Mouse (Mus musculus) liver, postnatal 0 days (tissue): ENCODE data around the gene Kbtbd2. TPM values are rescaled to one million over a fixed set of nuclear protein-coding genes. Genes with fewer than 3 reads are reported as not detected.

Experiments used
- ATAC-seq: fragments of 200-750 bp; cut with Nextera tagmentation; 2 replicates; pipeline ENCODE4 v1.8.0; 2017; ENCODE audit warnings: mild to moderate bottlenecking, moderate library complexity
- DNase-seq: peaks from one replicate; pipeline ENCODE4 v3.0.0-alpha.2; 2016
- H3K27ac ChIP-seq: fragments of 300-500 bp; sonication (generic); 2 replicates; pipeline ENCODE4 v1.5.1; 2014; ENCODE audit warnings: antibody characterized with exemption, moderate library complexity, mild to moderate bottlenecking, low read depth
- H3K27me3 ChIP-seq: fragments of 300-500 bp; sonication (generic); 2 replicates; pipeline ENCODE4 v1.6.1; 2014; ENCODE audit warnings: low read length, control low read depth, mixed read lengths; ENCODE audit not compliant: insufficient read depth
- H3K36me3 ChIP-seq: fragments of 300-500 bp; sonication (generic); replicated peaks from 2 replicates; pipeline ENCODE4 v1.6.1; 2014; ENCODE audit warnings: mild to moderate bottlenecking, control low read depth, low read length, moderate library complexity, mixed read lengths; ENCODE audit not compliant: insufficient read depth
- H3K4me1 ChIP-seq: fragments of 300-500 bp; sonication (generic); 2 replicates; pipeline ENCODE4 v1.6.1; 2014; ENCODE audit warnings: antibody characterized with exemption, mild to moderate bottlenecking, control low read depth; ENCODE audit not compliant: insufficient read depth
- H3K4me2 ChIP-seq: fragments of 300-500 bp; sonication (generic); 2 replicates; pipeline ENCODE4 v1.6.1; 2014; ENCODE audit warnings: low read depth, mild to moderate bottlenecking, low read length, moderate library complexity, mixed read lengths
- H3K4me3 ChIP-seq: fragments of 300-500 bp; sonication (generic); 2 replicates; pipeline ENCODE4 v1.5.1; 2014; ENCODE audit warnings: low read depth, low read length
- H3K9ac ChIP-seq: fragments of 300-500 bp; sonication (generic); replicated peaks from 2 replicates; pipeline ENCODE4 v1.6.1; 2014; ENCODE audit warnings: mild to moderate bottlenecking, moderate library complexity
- H3K9me3 ChIP-seq: fragments of 300-500 bp; sonication (generic); 2 replicates; pipeline ENCODE4 v1.6.1; 2016; ENCODE audit warnings: mild to moderate bottlenecking, control low read depth, low read length, mixed read lengths
- CTCF ChIP-seq: sonication (generic); IDR thresholded peaks from 2 replicates; pipeline ENCODE4 v1.5.1; 2016; ENCODE audit warnings: antibody characterized with exemption, low read depth
- EP300 ChIP-seq: IDR thresholded peaks from 2 replicates; pipeline ENCODE4 v1.6.1; 2016; ENCODE audit warnings: antibody characterized with exemption, low read depth, mild to moderate bottlenecking
- WGBS: fragments of 180-500 bp; shearing (Covaris S2); extraction: QIAGEN DNeasy Blood & Tissue Kit; methylation state at CpG from one replicate; pipeline ENCODE4 v1.1.7; 2014; ENCODE audit not compliant: insufficient replicate concordance; 5-methylcytosine and 5-hydroxymethylcytosine counted together
- polyA plus RNA-seq: library from polyadenylated mRNA; unstranded; fragments of >200 nt; fragmentation: Nextera tagmentation; extraction: Ambion mirVana; gene quantifications from 2 replicates; pipeline ENCODE4 v1.2.1, GENCODE M21; 2015

Gene Kbtbd2
- polyA plus RNA-seq, 1 experiment from 2014 or later, result 9.8 TPM

DNA sequence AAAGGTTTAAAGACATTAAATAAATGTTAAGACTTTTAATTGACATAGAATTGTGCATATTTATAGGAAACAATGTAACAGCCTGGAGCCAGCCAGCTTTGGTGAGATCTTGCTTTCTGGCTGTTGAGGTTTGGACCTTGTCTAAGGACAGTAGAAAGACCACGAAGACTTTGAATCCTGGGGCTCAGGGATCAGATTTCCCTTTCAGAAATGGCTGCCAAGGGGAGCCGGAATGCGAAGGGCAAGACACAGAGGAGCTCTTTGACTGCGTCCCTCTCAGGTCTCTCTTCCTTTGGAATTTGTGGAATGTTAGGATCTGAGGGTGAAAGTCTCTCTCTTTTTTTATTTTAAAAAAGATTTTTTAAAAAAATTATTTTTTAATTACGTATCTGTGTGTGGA, 37.2 kb upstream of the Kbtbd2 start:
- H3K36me3 ChIP-seq, result no peaks in the 10 kb centered on the region; the same call in 1 of the 2 replicates
- no peak overlapping the region for H3K4me3 ChIP-seq
- DNase-seq, result no peak
- no peak overlapping the region for H3K27ac ChIP-seq
- H3K27me3 ChIP-seq, result no peaks in the 10 kb centered on the region
- ATAC-seq, result no peak
- TF ChIP-seq EP300 (no peak), CTCF (no peak)
- 77% methylated on average over 5 of the region's 5 CpGs for WGBS
- H3K4me1 ChIP-seq, result peaks cover 3% of the 10 kb centered on the region; the same call in 1 of the 2 replicates
- no peak overlapping the region for H3K4me2 ChIP-seq
- no peaks in the 10 kb centered on the region for H3K9me3 ChIP-seq
- no peak overlapping the region for H3K9ac ChIP-seq

DNA sequence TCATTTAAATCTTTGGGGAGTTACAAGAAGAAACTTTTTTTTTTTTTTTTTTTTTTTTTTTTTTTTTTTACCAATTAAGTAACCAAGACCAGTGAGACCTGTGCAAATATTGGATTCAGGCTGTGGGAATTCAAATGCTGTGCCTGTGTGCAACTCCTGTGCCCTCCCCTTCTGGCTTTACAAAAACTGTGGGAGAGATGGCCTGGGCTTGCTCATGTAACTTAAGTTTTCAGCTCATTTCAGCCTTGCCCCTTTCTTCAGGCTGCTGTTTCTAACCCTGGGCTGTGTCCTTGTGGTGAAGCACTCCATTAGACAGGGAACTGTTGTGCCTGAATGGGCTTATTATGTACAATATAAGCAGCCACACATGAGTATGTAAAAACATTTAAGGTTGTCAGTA, 35.2 kb upstream of the Kbtbd2 start:
- Histone ChIP-seq H3K9me3 (no peaks in the 10 kb centered on the region), H3K4me2 (peak overlapping the region; percentile 82), H3K36me3 (no peaks in the 10 kb centered on the region), H3K27ac (no peak overlapping the region), H3K4me1 (peaks cover 3% of the 10 kb centered on the region; the same call in 1 of the 2 replicates), H3K27me3 (no peaks in the 10 kb centered on the region), H3K4me3 (peak overlapping the region; percentile 49), H3K9ac (no peak overlapping the region)
- DNase-seq, result no peak
- ATAC-seq, result no peak
- no peak for TF ChIP-seq EP300
- TF ChIP-seq CTCF, result no peak

DNA sequence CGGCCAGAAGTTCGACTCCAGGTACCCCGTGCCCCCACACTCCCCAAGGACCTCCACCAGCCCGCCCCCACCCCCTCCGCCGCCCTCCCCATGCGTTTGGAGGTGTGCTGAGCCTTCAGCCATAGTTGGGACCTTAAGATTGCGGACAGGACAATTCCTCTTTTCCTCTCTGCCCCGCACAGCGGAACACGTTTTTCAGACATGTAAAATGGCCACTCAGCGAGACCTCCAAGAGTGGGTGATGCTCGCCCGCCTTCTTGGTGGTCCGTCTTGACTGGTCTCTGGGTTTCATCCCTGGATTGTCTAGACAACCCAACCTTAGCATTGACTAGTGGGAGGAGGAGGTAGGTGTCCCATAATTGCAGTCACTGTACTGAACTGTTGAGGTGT, 34.8 kb upstream of the Kbtbd2 start:
- H3K9ac ChIP-seq, result peak overlapping the region; percentile 56
- no peaks in the 10 kb centered on the region for H3K9me3 ChIP-seq
- peak overlapping the region; percentile 65 for H3K27ac ChIP-seq
- H3K27me3 ChIP-seq, result no peaks in the 10 kb centered on the region
- H3K36me3 ChIP-seq, result no peaks in the 10 kb centered on the region
- peaks cover 3% of the 10 kb centered on the region; the same call in 1 of the 2 replicates for H3K4me1 ChIP-seq
- ATAC-seq (no peak), DNase-seq (no peak)
- H3K4me3 ChIP-seq, result peak overlapping the region; percentile 49
- no peak for TF ChIP-seq EP300
- no peak for TF ChIP-seq CTCF
- peak overlapping the region; percentile 82 for H3K4me2 ChIP-seq
- 5% methylated on average over 14 of the region's 15 CpGs for WGBS

DNA sequence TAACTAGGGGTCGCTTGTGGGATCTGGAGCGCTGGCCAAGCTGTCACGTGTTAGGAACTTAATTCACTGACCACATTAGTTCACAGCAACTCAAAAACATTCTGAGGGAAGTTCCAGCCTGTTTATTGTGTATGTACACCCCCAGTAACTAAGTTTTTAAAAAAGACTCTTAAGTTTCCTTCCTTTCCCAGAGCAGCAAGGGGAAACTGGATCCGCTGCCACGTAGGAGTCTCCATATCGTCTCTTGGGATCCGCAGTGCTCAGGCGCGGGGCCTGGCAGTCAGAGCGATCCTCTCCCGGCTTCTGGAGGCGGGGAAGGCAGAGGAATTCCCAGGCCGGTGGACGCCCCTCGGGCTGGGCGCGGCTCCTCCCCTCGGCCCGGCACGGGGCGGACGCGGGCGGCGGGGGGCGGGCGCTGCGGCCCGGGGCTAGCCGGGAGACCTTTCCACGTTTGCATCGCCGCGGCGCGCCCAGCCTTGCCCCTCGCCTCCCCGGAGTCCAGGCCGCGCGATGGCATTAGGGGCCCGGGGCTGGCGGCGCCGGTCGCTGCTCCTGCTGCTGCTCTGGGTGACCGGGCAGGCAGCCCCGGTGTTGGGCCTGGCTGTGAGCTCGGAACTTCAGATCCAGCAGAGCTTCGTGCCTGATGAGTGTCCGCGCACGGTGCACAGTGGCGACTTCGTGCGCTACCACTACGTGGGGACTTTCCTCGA, 34.2 kb upstream of the Kbtbd2 start, which contains the start of gene Fkbp9:
Gene Fkbp9 (plus strand): TSS at position 363 of the 710 bp plus-strand sequence.
- DNase-seq (peak; percentile 78), ATAC-seq (peak; percentile 97)
- Histone ChIP-seq H3K9ac (peak within 1 kb of the TSS; percentile 56), H3K27ac (peak within 1 kb of the TSS; percentile 65), H3K27me3 (no peaks in the 10 kb centered on the region), H3K9me3 (no peaks in the 10 kb centered on the region), H3K36me3 (no peaks in the 10 kb centered on the region), H3K4me2 (peak within 1 kb of the TSS; percentile 82), H3K4me3 (peak within 1 kb of the TSS; percentile 49), H3K4me1 (peaks cover 3% of the 10 kb centered on the region; the same call in 1 of the 2 replicates)
- no peak for TF ChIP-seq EP300
- TF ChIP-seq CTCF, result no peak
- WGBS, result 2% methylated on average over 52 of the region's 58 CpGs

DNA sequence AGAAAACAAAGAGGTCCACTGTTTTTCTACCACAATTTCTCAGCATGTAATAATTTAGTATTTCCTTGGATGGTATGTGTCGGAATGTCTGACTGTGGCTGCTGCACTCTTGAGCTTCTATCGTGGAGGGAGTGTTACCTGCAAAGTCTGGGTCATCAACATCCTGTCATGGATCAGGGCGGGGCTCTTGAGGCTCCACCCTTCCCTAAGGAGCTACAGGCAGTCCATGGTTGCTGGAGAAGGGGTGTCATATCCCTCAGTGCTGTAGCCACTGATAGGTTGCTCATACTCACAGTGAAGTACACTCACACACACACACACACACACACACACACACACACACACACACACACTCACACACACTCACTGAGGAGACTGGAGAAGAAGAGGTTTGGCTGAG, 28.0 kb upstream of the Kbtbd2 start:
- ATAC-seq (no peak), DNase-seq (no peak)
- Histone ChIP-seq H3K27me3 (no peaks in the 10 kb centered on the region), H3K36me3 (no peaks in the 10 kb centered on the region), H3K9ac (no peak overlapping the region), H3K27ac (no peak overlapping the region), H3K9me3 (no peaks in the 10 kb centered on the region), H3K4me1 (no peaks in the 10 kb centered on the region), H3K4me3 (no peak overlapping the region), H3K4me2 (no peak overlapping the region)
- no peak for TF ChIP-seq CTCF
- no peak for TF ChIP-seq EP300
- 49% methylated on average over 3 of the region's 3 CpGs for WGBS

DNA sequence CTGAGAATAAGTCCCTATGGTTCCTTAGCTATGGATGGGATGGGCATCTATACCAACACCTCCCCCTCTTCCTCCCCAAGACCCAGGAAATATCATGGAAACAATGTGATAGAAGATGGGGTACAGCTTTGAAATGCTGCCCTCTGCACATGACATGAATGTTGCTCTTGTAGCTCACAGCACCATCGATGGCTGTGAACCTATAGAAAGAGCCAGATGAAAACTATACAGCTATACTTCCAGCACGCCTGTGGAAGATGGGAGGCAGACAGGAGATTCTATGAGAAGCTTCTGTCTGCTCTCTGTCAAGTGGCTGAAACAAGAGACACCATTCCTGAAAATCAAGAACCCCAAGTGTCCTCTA, 21.5 kb upstream of the Kbtbd2 start:
- no peak overlapping the region for H3K4me3 ChIP-seq
- H3K4me1 ChIP-seq, result no peaks in the 10 kb centered on the region
- no peak overlapping the region for H3K9ac ChIP-seq
- H3K9me3 ChIP-seq, result no peaks in the 10 kb centered on the region
- H3K27me3 ChIP-seq, result no peaks in the 10 kb centered on the region
- no peaks in the 10 kb centered on the region for H3K36me3 ChIP-seq
- ATAC-seq, result no peak
- no peak for DNase-seq
- WGBS, result 82% methylated on average over 2 of the region's 2 CpGs
- no peak overlapping the region for H3K27ac ChIP-seq
- TF ChIP-seq CTCF (no peak), EP300 (no peak)
- no peak overlapping the region for H3K4me2 ChIP-seq
